Mouse (Mus musculus): ENCODE measurements at regions not wholly inside any gene's neighbourhood (a gene's known extent, or its start where the extent isn't known, plus 50 kb on each side); places are given as distances from the start of the nearest gene placed in this dataset.

DNA sequence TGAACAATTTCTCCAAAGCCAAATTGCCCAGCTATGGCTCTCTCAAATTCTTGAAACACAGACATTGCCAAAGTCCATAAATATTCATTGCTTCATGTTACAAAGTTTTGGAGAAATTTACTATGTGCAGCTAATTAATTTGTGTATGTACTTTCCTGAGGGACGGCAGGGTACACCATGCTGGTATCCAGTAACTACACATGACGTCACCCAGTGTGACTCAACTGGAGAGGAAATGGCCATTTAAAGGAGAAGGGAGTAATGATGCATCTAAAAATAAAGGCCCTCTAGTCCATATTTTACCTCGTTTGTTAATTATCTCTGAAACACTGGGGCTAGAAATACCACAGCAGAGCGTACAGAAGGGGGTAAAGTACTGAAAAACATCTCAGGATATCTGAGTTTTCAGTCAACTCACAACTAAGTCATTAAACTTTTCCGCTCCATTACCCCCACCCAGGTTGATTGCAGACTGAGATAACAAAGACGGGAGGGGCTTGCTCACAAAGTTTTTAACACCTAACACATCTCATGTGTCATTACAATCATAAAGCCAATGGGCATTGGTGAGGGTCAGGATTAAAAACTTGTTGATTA is 295.1 kb upstream of the Nbea start:
- Histone ChIP-seq H3K4me3 (replicated peaks; ENCODE audit: low read length) (no peak overlapping the region), H3K9ac (ENCODE audit: low read depth, low read length, severe bottlenecking) (no peak overlapping the region), H3K27ac (replicated peaks; ENCODE audit: low read depth, low read length) (no peak overlapping the region), H3K36me3 (ENCODE audit: control insufficient read depth, insufficient read depth, low read length) (no peaks in the 10 kb centered on the region), H3K27me3 (ENCODE audit: control insufficient read depth, insufficient read depth, low read length) (no peaks in the 10 kb centered on the region), H3K4me1 (ENCODE audit: control insufficient read depth, insufficient read depth, low read length) (peaks cover 12% of the 10 kb centered on the region), H3K4me2 (replicated peaks; ENCODE audit: low read depth, low read length, severe bottlenecking) (no peak overlapping the region), H3K9me3 (ENCODE audit: control insufficient read depth, low read length) (no peaks in the 10 kb centered on the region)
- ATAC-seq (ENCODE audit: low FRiP score, low read depth) (0 out of 2 replicates have a peak, but pooled peaks have one; percentile 47), DNase-seq (ENCODE audit: low spot score) (peak; percentile 29)
- WGBS = 48% methylated on average over 6 of the region's 6 CpGs
- TF ChIP-seq POLR2A (IDR thresholded peaks at IDR 0.05; ENCODE audit: borderline replicate concordance, extremely low read depth, insufficient read depth, insufficient read length) = no peak

- ATAC-seq (ENCODE audit: low FRiP score, low read depth) (peak; percentile 35; the same call in 1 of the 2 replicates), DNase-seq (ENCODE audit: low spot score) (no peak)
- H3K4me2 ChIP-seq (replicated peaks; ENCODE audit: low read depth, low read length, severe bottlenecking) = no peak overlapping the region
- WGBS = 51% methylated on average over 3 of the region's 3 CpGs
- H3K9me3 ChIP-seq (ENCODE audit: control insufficient read depth, low read length) = no peaks in the 10 kb centered on the region
- H3K27me3 ChIP-seq (ENCODE audit: control insufficient read depth, insufficient read depth, low read length) = no peaks in the 10 kb centered on the region
- TF ChIP-seq POLR2A (IDR thresholded peaks at IDR 0.05; ENCODE audit: borderline replicate concordance, extremely low read depth, insufficient read depth, insufficient read length) = no peak
- H3K9ac ChIP-seq (ENCODE audit: low read depth, low read length, severe bottlenecking) = no peak overlapping the region
- no peak overlapping the region for H3K4me3 ChIP-seq (replicated peaks; ENCODE audit: low read length)
- H3K27ac ChIP-seq (replicated peaks; ENCODE audit: low read depth, low read length) = peak overlapping the region; percentile 35; the same call in 1 of the 2 replicates
- H3K36me3 ChIP-seq (ENCODE audit: control insufficient read depth, insufficient read depth, low read length) = no peaks in the 10 kb centered on the region
- H3K4me1 ChIP-seq (ENCODE audit: control insufficient read depth, insufficient read depth, low read length) = peaks cover 12% of the 10 kb centered on the region
Measured at GRCm38 (mm10) chr3:56475529-56476527, 292.3 kb upstream of the Nbea start.

DNA sequence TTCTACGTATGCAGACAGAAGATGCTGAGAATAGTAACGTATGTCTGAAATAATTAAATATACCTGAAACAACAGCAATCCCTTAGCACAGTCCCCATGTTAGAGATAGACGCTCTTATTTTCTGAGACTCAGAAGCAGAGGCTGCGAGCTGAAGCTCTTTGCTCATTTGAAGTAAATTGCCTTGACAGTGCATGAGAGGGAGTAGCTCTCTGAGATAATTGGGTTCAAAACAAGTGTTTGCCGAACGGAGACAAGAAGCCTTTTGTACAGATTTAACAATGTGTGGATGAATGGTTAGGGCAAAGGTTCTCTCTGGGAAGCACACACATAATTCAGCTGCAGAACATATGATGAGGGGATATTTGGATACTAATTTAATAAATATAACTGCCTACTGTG is 289.1 kb upstream of the Nbea start:
- Histone ChIP-seq H3K36me3 (ENCODE audit: control insufficient read depth, insufficient read depth, low read length) (no peaks in the 10 kb centered on the region), H3K4me1 (ENCODE audit: control insufficient read depth, insufficient read depth, low read length) (peaks cover 10% of the 10 kb centered on the region; the same call in 1 of the 2 replicates), H3K27ac (replicated peaks; ENCODE audit: low read depth, low read length) (no peak overlapping the region), H3K27me3 (ENCODE audit: control insufficient read depth, insufficient read depth, low read length) (no peaks in the 10 kb centered on the region), H3K4me2 (replicated peaks; ENCODE audit: low read depth, low read length, severe bottlenecking) (no peak overlapping the region), H3K4me3 (replicated peaks; ENCODE audit: low read length) (no peak overlapping the region), H3K9ac (ENCODE audit: low read depth, low read length, severe bottlenecking) (no peak overlapping the region), H3K9me3 (ENCODE audit: control insufficient read depth, low read length) (no peaks in the 10 kb centered on the region)
- ATAC-seq (ENCODE audit: low FRiP score, low read depth) (no peak), DNase-seq (ENCODE audit: low spot score) (no peak)
- TF ChIP-seq POLR2A (IDR thresholded peaks at IDR 0.05; ENCODE audit: borderline replicate concordance, extremely low read depth, insufficient read depth, insufficient read length) = no peak
- WGBS = 63% methylated on average over 6 of the region's 6 CpGs

DNA sequence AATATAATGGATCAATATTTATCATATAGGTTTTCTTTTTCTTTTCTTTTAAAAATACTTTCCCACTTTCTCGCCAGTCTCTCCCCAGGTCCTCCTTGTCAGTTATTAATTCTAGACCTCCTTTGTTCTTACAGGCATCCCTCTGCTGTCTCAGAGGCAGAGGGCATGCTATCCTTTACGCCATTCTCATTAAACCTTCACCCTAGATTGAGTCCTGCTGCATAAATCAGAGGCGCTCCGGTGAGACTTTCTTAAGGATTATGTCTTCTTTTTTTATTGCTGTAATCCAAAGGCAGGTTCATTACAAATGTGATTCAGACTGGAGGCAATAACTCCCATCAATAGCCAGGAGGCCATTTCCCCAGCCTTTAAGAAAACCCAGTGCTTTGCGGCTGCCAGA is 288.3 kb upstream of the Nbea start:
- no peak overlapping the region for H3K4me3 ChIP-seq (replicated peaks; ENCODE audit: low read length)
- no peak for TF ChIP-seq POLR2A (IDR thresholded peaks at IDR 0.05; ENCODE audit: borderline replicate concordance, extremely low read depth, insufficient read depth, insufficient read length)
- 37% methylated on average over 5 of the region's 5 CpGs for WGBS

GRCm38 (mm10) chr3:56471185-56471584 is 287.7 kb upstream of the Nbea start:
- 10% methylated on average over 1 of the region's 1 CpGs for WGBS
- TF ChIP-seq POLR2A (IDR thresholded peaks at IDR 0.05; ENCODE audit: borderline replicate concordance, extremely low read depth, insufficient read depth, insufficient read length) = no peak
- no peak for DNase-seq (ENCODE audit: low spot score)
- Histone ChIP-seq H3K4me1 (ENCODE audit: control insufficient read depth, insufficient read depth, low read length) (peaks cover 6% of the 10 kb centered on the region; the same call in 1 of the 2 replicates), H3K27me3 (ENCODE audit: control insufficient read depth, insufficient read depth, low read length) (no peaks in the 10 kb centered on the region), H3K9ac (ENCODE audit: low read depth, low read length, severe bottlenecking) (no peak overlapping the region), H3K27ac (replicated peaks; ENCODE audit: low read depth, low read length) (no peak overlapping the region), H3K9me3 (ENCODE audit: control insufficient read depth, low read length) (no peaks in the 10 kb centered on the region), H3K4me2 (replicated peaks; ENCODE audit: low read depth, low read length, severe bottlenecking) (no peak overlapping the region), H3K36me3 (ENCODE audit: control insufficient read depth, insufficient read depth, low read length) (no peaks in the 10 kb centered on the region), H3K4me3 (replicated peaks; ENCODE audit: low read length) (no peak overlapping the region)
- ATAC-seq (ENCODE audit: low FRiP score, low read depth) = no peak

More for the DNA sequence above, 288.3 kb upstream of the Nbea start:
- Histone ChIP-seq H3K36me3 (ENCODE audit: control insufficient read depth, insufficient read depth, low read length) (no peaks in the 10 kb centered on the region), H3K9ac (ENCODE audit: low read depth, low read length, severe bottlenecking) (no peak overlapping the region), H3K4me1 (ENCODE audit: control insufficient read depth, insufficient read depth, low read length) (peaks cover 10% of the 10 kb centered on the region; the same call in 1 of the 2 replicates), H3K27me3 (ENCODE audit: control insufficient read depth, insufficient read depth, low read length) (no peaks in the 10 kb centered on the region), H3K4me2 (replicated peaks; ENCODE audit: low read depth, low read length, severe bottlenecking) (no peak overlapping the region), H3K9me3 (ENCODE audit: control insufficient read depth, low read length) (no peaks in the 10 kb centered on the region), H3K27ac (replicated peaks; ENCODE audit: low read depth, low read length) (no peak overlapping the region)
- ATAC-seq (ENCODE audit: low FRiP score, low read depth) (no peak), DNase-seq (ENCODE audit: low spot score) (no peak)

Data from limb, embryonic 14.5 days (tissue).